Mouse (Mus musculus) midbrain, postnatal 0 days (tissue): ENCODE results near the gene Tmc1. TPM values are rescaled to one million over a fixed set of nuclear protein-coding genes. Genes with fewer than 3 reads are reported as not detected.

Experiments used
- ATAC-seq: fragments of 200-750 bp; cut with Nextera tagmentation; 2 replicates; pipeline ENCODE4 v1.8.0; 2017; ENCODE audit warnings: moderate number of reproducible peaks, mild to moderate bottlenecking, moderate TSS enrichment, moderate library complexity; ENCODE audit not compliant: low FRiP score
- DNase-seq: peaks from one replicate; pipeline ENCODE4 v3.0.0-alpha.2; 2015; ENCODE audit warnings: low spot score
- H3K27ac ChIP-seq: fragments of 300-500 bp; sonication (generic); 2 replicates; pipeline ENCODE4 v1.5.1; 2014; ENCODE audit warnings: low read depth, mild to moderate bottlenecking, low read length, mixed read lengths
- H3K27me3 ChIP-seq: fragments of 300-500 bp; sonication (generic); 2 replicates; pipeline ENCODE4 v1.6.1; 2014; ENCODE audit warnings: low read length, control low read depth, mixed read lengths; ENCODE audit not compliant: insufficient read depth
- H3K36me3 ChIP-seq: fragments of 300-500 bp; sonication (generic); 2 replicates; pipeline ENCODE4 v1.6.1; 2014; ENCODE audit warnings: low read length, control low read depth, mixed read lengths; ENCODE audit not compliant: insufficient read depth
- H3K4me1 ChIP-seq: fragments of 300-500 bp; sonication (generic); 2 replicates; pipeline ENCODE4 v1.6.1; 2014; ENCODE audit warnings: mild to moderate bottlenecking, control low read depth, antibody characterized with exemption, low read length, mixed read lengths; ENCODE audit not compliant: insufficient read depth
- H3K4me2 ChIP-seq: fragments of 300-500 bp; sonication (generic); 2 replicates; pipeline ENCODE4 v1.6.1; 2014; ENCODE audit warnings: low read depth, mild to moderate bottlenecking, low read length, mixed read lengths; ENCODE audit not compliant: poor library complexity, severe bottlenecking
- H3K4me3 ChIP-seq: fragments of 300-500 bp; sonication (generic); 2 replicates; pipeline ENCODE4 v1.5.1; 2014; ENCODE audit warnings: low read depth, mild to moderate bottlenecking, low read length, moderate library complexity
- H3K9ac ChIP-seq: fragments of 300-500 bp; sonication (generic); replicated peaks from 2 replicates; pipeline ENCODE4 v1.6.1; 2014; ENCODE audit warnings: mild to moderate bottlenecking, low read length, moderate library complexity, mixed read lengths; ENCODE audit not compliant: poor library complexity, severe bottlenecking
- H3K9me3 ChIP-seq: fragments of 300-500 bp; sonication (generic); 2 replicates; pipeline ENCODE4 v1.6.1; 2016; ENCODE audit warnings: low read length, control low read depth
- CTCF ChIP-seq: IDR thresholded peaks from 2 replicates; pipeline ENCODE4 v1.5.1; 2016; ENCODE audit warnings: antibody characterized with exemption, mild to moderate bottlenecking
- WGBS: fragments of 180-500 bp; shearing (Covaris S2); extraction: QIAGEN DNeasy Blood & Tissue Kit; methylation state at CpG from one replicate; pipeline ENCODE4 v1.1.7; 2014; 5-methylcytosine and 5-hydroxymethylcytosine counted together
- polyA plus RNA-seq: library from polyadenylated mRNA; unstranded; fragments of >200 nt; fragmentation: Nextera tagmentation; extraction: Ambion mirVana; gene quantifications from 2 replicates; pipeline ENCODE4 v1.2.1, GENCODE M21; 2015
- total RNA-seq: library from RNA; depleted of rRNA; stranded (reverse); fragments of >200 nt; gene quantifications from 2 replicates; pipeline ENCODE4 v1.2.3, GENCODE M21; 2014

The Tmc1 gene
- total and polyA plus RNA-seq, 2 experiments from 2014 or later: 0.19 TPM; not detected in 1

DNA sequence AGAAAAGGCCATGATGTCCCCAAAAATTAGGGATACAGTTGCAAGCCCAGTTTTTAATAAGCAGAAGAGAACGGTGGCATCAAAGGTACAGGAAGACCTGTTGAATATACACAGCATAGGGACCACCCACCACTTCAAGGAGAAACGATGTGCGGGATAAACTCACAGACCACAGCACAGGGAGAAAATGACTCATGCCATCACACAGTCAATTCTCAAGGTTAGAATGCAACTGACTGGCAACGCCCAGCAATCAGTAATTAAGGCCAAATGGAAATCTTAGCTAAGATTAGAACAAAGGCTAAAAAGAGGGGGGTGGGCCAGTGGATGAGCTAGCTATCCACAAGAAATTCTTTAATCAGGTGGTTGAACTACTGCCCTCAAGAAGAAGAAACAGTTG lies 9.6 kb downstream of the Tmc1 start:
- no peaks in the 10 kb centered on the region for H3K36me3 ChIP-seq
- no peaks in the 10 kb centered on the region for H3K27me3 ChIP-seq
- H3K27ac ChIP-seq: no peak overlapping the region
- no peak overlapping the region for H3K4me2 ChIP-seq
- no peaks in the 10 kb centered on the region for H3K9me3 ChIP-seq
- H3K4me3 ChIP-seq: no peak overlapping the region
- WGBS: 78% methylated on average over 4 of the region's 4 CpGs
- ATAC-seq (no peak), DNase-seq (no peak)
- no peak overlapping the region for H3K9ac ChIP-seq
- no peak for TF ChIP-seq CTCF
- no peaks in the 10 kb centered on the region for H3K4me1 ChIP-seq

DNA sequence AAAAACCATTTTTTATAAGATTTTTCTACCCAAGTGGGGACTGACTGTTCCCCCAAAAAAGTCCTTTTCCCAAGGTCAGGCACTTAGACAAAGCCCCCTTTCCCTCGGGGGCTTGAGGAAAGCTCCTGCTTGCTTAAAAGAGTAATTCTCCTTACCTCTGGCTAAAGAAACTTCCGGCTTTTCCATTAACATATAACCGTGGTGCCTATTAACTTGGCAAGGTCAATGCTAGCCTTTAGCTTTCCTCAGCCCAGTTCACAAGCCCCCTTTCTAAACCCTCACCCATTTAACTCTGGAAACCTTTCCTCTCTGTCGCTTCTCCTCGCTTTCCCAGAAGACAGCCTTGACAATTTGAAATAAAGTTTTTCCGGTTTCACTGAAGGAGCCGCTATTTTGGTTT lies 29.7 kb downstream of the Tmc1 start:
- no peaks in the 10 kb centered on the region for H3K9me3 ChIP-seq
- DNase-seq: no peak
- H3K36me3 ChIP-seq: no peaks in the 10 kb centered on the region
- TF ChIP-seq CTCF: no peak
- H3K9ac ChIP-seq: no peak overlapping the region
- H3K4me1 ChIP-seq: no peaks in the 10 kb centered on the region
- H3K27ac ChIP-seq: no peak overlapping the region
- no peak for ATAC-seq
- H3K4me2 ChIP-seq: no peak overlapping the region
- H3K27me3 ChIP-seq: no peaks in the 10 kb centered on the region
- no peak overlapping the region for H3K4me3 ChIP-seq
- 39% methylated on average over 7 of the region's 7 CpGs for WGBS

GRCm38 (mm10) chr19:20923336-20924211 lies 30.4 kb downstream of the Tmc1 start:
- ATAC-seq: peak; percentile 52; the same call in 1 of the 2 replicates
- H3K36me3 ChIP-seq: no peaks in the 10 kb centered on the region
- no peaks in the 10 kb centered on the region for H3K9me3 ChIP-seq
- H3K27me3 ChIP-seq: no peaks in the 10 kb centered on the region
- peak; percentile 28 for DNase-seq
- no peak overlapping the region for H3K27ac ChIP-seq
- 9% methylated on average over 10 of the region's 10 CpGs for WGBS
- no peak overlapping the region for H3K9ac ChIP-seq
- peak overlapping the region; percentile 20; the same call in 1 of the 2 replicates for H3K4me2 ChIP-seq
- H3K4me3 ChIP-seq: no peak overlapping the region
- H3K4me1 ChIP-seq: no peaks in the 10 kb centered on the region
- TF ChIP-seq CTCF: no peak

DNA sequence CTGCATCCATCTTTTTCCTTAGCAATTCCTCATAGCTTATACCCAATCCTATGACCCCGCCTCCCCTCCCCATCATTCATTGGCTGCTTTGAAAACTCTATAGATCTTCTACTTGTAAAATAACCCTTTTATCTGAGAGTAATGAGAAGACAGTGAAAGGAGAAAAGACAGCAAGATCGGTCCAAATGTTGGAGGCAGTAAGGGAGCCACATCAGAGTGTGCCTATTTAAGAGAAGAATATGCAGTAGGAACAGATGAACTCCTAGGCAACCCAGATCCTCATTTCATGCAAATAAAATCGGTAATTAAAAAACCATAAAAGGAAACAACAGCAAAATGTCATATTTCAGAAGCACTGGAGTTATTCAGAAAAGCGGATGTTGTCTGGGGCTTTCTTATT lies 35.8 kb downstream of the Tmc1 start:
- no peak overlapping the region for H3K4me2 ChIP-seq
- no peak for TF ChIP-seq CTCF
- H3K27ac ChIP-seq: no peak overlapping the region
- H3K27me3 ChIP-seq: no peaks in the 10 kb centered on the region
- DNase-seq (no peak), ATAC-seq (no peak)
- WGBS: 90% methylated on average over 4 of the region's 4 CpGs
- H3K4me3 ChIP-seq: no peak overlapping the region
- H3K9ac ChIP-seq: no peak overlapping the region
- H3K9me3 ChIP-seq: no peaks in the 10 kb centered on the region
- no peaks in the 10 kb centered on the region for H3K36me3 ChIP-seq
- no peaks in the 10 kb centered on the region for H3K4me1 ChIP-seq

- no peak for TF ChIP-seq CTCF
- Histone ChIP-seq H3K36me3 (no peaks in the 10 kb centered on the region), H3K4me3 (no peak overlapping the region), H3K9ac (no peak overlapping the region), H3K4me1 (no peaks in the 10 kb centered on the region), H3K27me3 (no peaks in the 10 kb centered on the region), H3K9me3 (no peaks in the 10 kb centered on the region), H3K4me2 (no peak overlapping the region), H3K27ac (no peak overlapping the region)
- ATAC-seq: no peak
- 86% methylated on average over 2 of the region's 2 CpGs for WGBS
- no peak for DNase-seq
These were observed 38.9 kb downstream of the Tmc1 start for GRCm38 (mm10) chr19:20915151-20915550.

DNA sequence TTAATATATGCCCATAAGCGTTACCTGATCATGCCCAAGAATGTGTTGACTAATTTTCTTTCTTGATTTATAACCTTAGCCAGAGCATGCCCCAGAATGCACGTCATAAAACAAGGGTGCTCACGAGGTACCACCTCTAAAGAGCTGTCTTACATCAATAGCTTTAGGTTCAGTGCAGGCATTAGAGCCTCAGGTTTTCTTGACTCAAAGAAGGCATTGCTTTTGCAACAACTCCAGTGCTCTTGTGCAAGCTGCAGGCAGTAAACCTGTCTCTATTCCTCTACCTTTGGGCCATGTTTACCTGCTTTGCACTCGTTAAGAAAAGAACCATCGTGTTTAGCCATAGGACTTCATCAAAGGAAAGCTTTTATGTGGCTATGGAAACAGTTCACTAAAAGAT lies 43.6 kb downstream of the Tmc1 start:
- Histone ChIP-seq H3K36me3 (no peaks in the 10 kb centered on the region), H3K4me1 (no peaks in the 10 kb centered on the region), H3K9me3 (no peaks in the 10 kb centered on the region), H3K27ac (no peak overlapping the region), H3K27me3 (no peaks in the 10 kb centered on the region), H3K4me2 (no peak overlapping the region), H3K9ac (no peak overlapping the region), H3K4me3 (no peak overlapping the region)
- DNase-seq: no peak
- no peak for TF ChIP-seq CTCF
- ATAC-seq: no peak
- WGBS: 76% methylated on average over 5 of the region's 5 CpGs
